Mouse (Mus musculus) adrenal gland, postnatal 10 days (tissue): ENCODE measurements around the gene Mypop. TPM values are rescaled to one million over a fixed set of nuclear protein-coding genes. Genes with fewer than 3 reads are reported as not detected.

Source experiments
- DNase-seq: peaks from one replicate; pipeline ENCODE4 v3.0.0; 2021; ENCODE audit warnings: mixed read lengths
- total RNA-seq, 2 experiments: library from RNA; stranded (reverse); gene quantifications; 2 replicates each; pipeline ENCODE4 v1.2.3; 2021

Gene Mypop
- total RNA-seq, 2 experiments from 2014 or later, result 6.4 to 6.8 TPM

- DNase-seq, result no peak
These were observed 1.1 kb upstream of the Mypop start for GRCm38 (mm10) chr7:18989995-18990394.

GRCm38 (mm10) chr7:18991660-18992293, 732 bp downstream of the Mypop start:
- DNase-seq, result peak; percentile 38

- DNase-seq, result peak; percentile 52
These were observed 1.2 kb downstream of the Mypop start for GRCm38 (mm10) chr7:18992294-18992675.

GRCm38 (mm10) chr7:18993036-18993435, 2.0 kb downstream of the Mypop start:
- no peak for DNase-seq

GRCm38 (mm10) chr7:18998835-18999234, 7.8 kb downstream of the Mypop start:
- DNase-seq, result no peak

GRCm38 (mm10) chr7:19000421-19000820, 9.4 kb downstream of the Mypop start:
- no peak for DNase-seq

- DNase-seq, result peak; percentile 73
These were observed 10.2 kb downstream of the Mypop start for GRCm38 (mm10) chr7:19001066-19001806.

GRCm38 (mm10) chr7:19001807-19002085, 10.7 kb downstream of the Mypop start:
- DNase-seq, result no peak

GRCm38 (mm10) chr7:19002115-19002514, 11.1 kb downstream of the Mypop start:
- no peak for DNase-seq

- DNase-seq, result peak; percentile 81
These were observed 11.9 kb downstream of the Mypop start for GRCm38 (mm10) chr7:19002848-19003498.

- DNase-seq, result peak; percentile 95
These were observed 13.0 kb downstream of the Mypop start, which contains the start of gene Irf2bp1 for GRCm38 (mm10) chr7:19003902-19004630. Irf2bp1 (plus strand) TSS chr7:19004044.

- peak; percentile 68 for DNase-seq
These were observed 13.6 kb downstream of the Mypop start for GRCm38 (mm10) chr7:19004631-19005079.

- DNase-seq, result no peak
These were observed 14.5 kb downstream of the Mypop start for GRCm38 (mm10) chr7:19005417-19006121.

GRCm38 (mm10) chr7:19006476-19006875, 15.4 kb downstream of the Mypop start:
- peak; percentile 85 for DNase-seq

GRCm38 (mm10) chr7:19007026-19007977, 16.3 kb downstream of the Mypop start:
- DNase-seq, result no peak

- DNase-seq, result peak; percentile 38
These were observed 19.5 kb downstream of the Mypop start for GRCm38 (mm10) chr7:19010581-19010980.

GRCm38 (mm10) chr7:19012025-19012621, 21.1 kb downstream of the Mypop start:
- DNase-seq, result peak; percentile 58

GRCm38 (mm10) chr7:19012882-19013281, 21.8 kb downstream of the Mypop start:
- DNase-seq, result no peak

- no peak for DNase-seq
These were observed 23.4 kb downstream of the Mypop start for GRCm38 (mm10) chr7:19014452-19014851.

GRCm38 (mm10) chr7:19016042-19016441, 25.0 kb downstream of the Mypop start:
- no peak for DNase-seq
